Mouse (Mus musculus) hindbrain, embryonic 11.5 days (tissue): Measurements from ENCODE around the gene Mogs. TPM values are rescaled to one million over a fixed set of nuclear protein-coding genes. Genes with fewer than 3 reads are reported as not detected.
"Not testable (repeated sequence)": the region's sequence is repeated elsewhere in the genome, so short reads cannot be mapped to it uniquely, and the experiment has no call there.

Experiments
- ATAC-seq: fragments of 200-750 bp; cut with Nextera tagmentation; 2 replicates; pipeline ENCODE4 v1.8.0; 2017; ENCODE audit warnings: mild to moderate bottlenecking, moderate TSS enrichment, moderate library complexity; ENCODE audit not compliant: low FRiP score
- DNase-seq: peaks from one replicate; pipeline ENCODE4 v3.0.0-alpha.2; 2015; ENCODE audit warnings: low spot score
- H3K27ac ChIP-seq: fragments of 300-500 bp; sonication (generic); 2 replicates; pipeline ENCODE4 v1.5.1; 2014; ENCODE audit warnings: mild to moderate bottlenecking, low read depth, low read length
- H3K27me3 ChIP-seq: fragments of 300-500 bp; sonication (generic); 2 replicates; pipeline ENCODE4 v1.6.1; 2014; ENCODE audit warnings: mild to moderate bottlenecking, low read length, moderate library complexity, mixed read lengths; ENCODE audit not compliant: control insufficient read depth, insufficient read depth
- H3K36me3 ChIP-seq: fragments of 300-500 bp; sonication (generic); 2 replicates; pipeline ENCODE4 v1.6.1; 2014; ENCODE audit warnings: mild to moderate bottlenecking, low read length, moderate library complexity, mixed read lengths; ENCODE audit not compliant: control insufficient read depth, insufficient read depth
- H3K4me1 ChIP-seq: fragments of 300-500 bp; sonication (generic); replicated peaks from 2 replicates; pipeline ENCODE4 v1.6.1; 2014; ENCODE audit warnings: low read length, mixed read lengths; ENCODE audit not compliant: control insufficient read depth, insufficient read depth
- H3K4me2 ChIP-seq: fragments of 300-500 bp; sonication (generic); replicated peaks from 2 replicates; pipeline ENCODE4 v1.6.1; 2014; ENCODE audit warnings: mild to moderate bottlenecking, low read depth, low read length
- H3K4me3 ChIP-seq: fragments of 300-500 bp; sonication (generic); 2 replicates; pipeline ENCODE4 v1.5.1; 2014; ENCODE audit warnings: low read depth, low read length
- H3K9ac ChIP-seq: fragments of 300-500 bp; sonication (generic); 2 replicates; pipeline ENCODE4 v1.6.1; 2014; ENCODE audit warnings: low read depth, low read length
- H3K9me3 ChIP-seq: fragments of 300-500 bp; sonication (generic); 2 replicates; pipeline ENCODE4 v1.6.1; 2016; ENCODE audit warnings: low read length; ENCODE audit not compliant: control insufficient read depth
- WGBS: fragments of 180-500 bp; shearing (Covaris S2); extraction: QIAGEN DNeasy Blood & Tissue Kit; methylation state at CpG from one replicate; pipeline ENCODE4 v1.1.7; 2014; 5-methylcytosine and 5-hydroxymethylcytosine counted together
- polyA plus RNA-seq: library from polyadenylated mRNA; unstranded; fragments of >200 nt; fragmentation: Nextera tagmentation; extraction: Ambion mirVana; gene quantifications from 2 replicates; pipeline ENCODE4 v1.2.1, GENCODE M21; 2014

The Mogs gene
- polyA plus RNA-seq, 1 experiment from 2014 or later: 17.1 TPM

GRCm38 (mm10) chr6:83145209-83145608 is 29.9 kb downstream of the Mogs start:
- no peak overlapping the region for H3K27ac ChIP-seq
- no peak overlapping the region for H3K4me2 ChIP-seq
- peaks cover 8% of the 10 kb centered on the region for H3K4me1 ChIP-seq
- no peaks in the 10 kb centered on the region for H3K9me3 ChIP-seq
- H3K9ac ChIP-seq: no peak overlapping the region
- DNase-seq: no peak
- 89% methylated on average over 2 of the region's 2 CpGs for WGBS
- H3K36me3 ChIP-seq: 0 out of 2 replicates have a peak, but pooled peaks cover 2% of the 10 kb centered on the region
- H3K27me3 ChIP-seq: no peaks in the 10 kb centered on the region; the same call in 1 of the 2 replicates
- ATAC-seq: no peak
- no peak overlapping the region for H3K4me3 ChIP-seq

- H3K27ac ChIP-seq: no peak overlapping the region
These were observed 30.5 kb downstream of the Mogs start for GRCm38 (mm10) chr6:83145805-83146204.

DNA sequence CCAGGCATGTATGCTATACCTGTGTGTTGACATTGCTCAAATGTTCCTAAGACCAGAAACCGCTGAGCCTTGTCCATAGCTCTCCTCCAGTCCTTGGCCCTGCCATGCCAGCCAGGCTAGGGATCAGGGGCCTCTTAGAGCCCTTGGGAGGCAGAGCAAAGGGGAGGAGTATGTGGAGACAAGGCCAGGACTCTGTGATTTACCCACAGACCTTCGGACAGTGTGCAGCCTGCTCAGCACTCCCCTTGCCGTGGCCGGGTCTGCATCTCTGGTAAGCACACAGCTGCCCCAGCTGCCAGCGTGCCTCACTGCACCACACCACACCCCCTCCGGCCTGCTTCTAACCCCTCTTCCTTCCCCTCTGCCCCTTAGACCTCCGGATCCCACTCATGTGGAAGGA is 32.0 kb downstream of the Mogs start:
- 61% methylated on average over 7 of the region's 7 CpGs for WGBS
- H3K27ac ChIP-seq: no peak overlapping the region
- no peak for DNase-seq
- H3K4me3 ChIP-seq: no peak overlapping the region
- 0 out of 2 replicates have a peak, but pooled peaks cover 2% of the 10 kb centered on the region for H3K36me3 ChIP-seq
- peaks cover 5% of the 10 kb centered on the region for H3K4me1 ChIP-seq
- no peak overlapping the region for H3K4me2 ChIP-seq
- no peak overlapping the region for H3K9ac ChIP-seq
- no peaks in the 10 kb centered on the region for H3K9me3 ChIP-seq
- ATAC-seq: no peak
- H3K27me3 ChIP-seq: no peaks in the 10 kb centered on the region

More at GRCm38 (mm10) chr6:83145805-83146204, 30.5 kb downstream of the Mogs start:
- DNase-seq (no peak), ATAC-seq (no peak)
- WGBS: 75% methylated on average over 9 of the region's 9 CpGs
- H3K9ac ChIP-seq: no peak overlapping the region
- peaks cover 8% of the 10 kb centered on the region for H3K4me1 ChIP-seq
- H3K4me3 ChIP-seq: no peak overlapping the region
- H3K36me3 ChIP-seq: 0 out of 2 replicates have a peak, but pooled peaks cover 2% of the 10 kb centered on the region
- H3K27me3 ChIP-seq: no peaks in the 10 kb centered on the region; the same call in 1 of the 2 replicates
- H3K4me2 ChIP-seq: no peak overlapping the region
- H3K9me3 ChIP-seq: no peaks in the 10 kb centered on the region

DNA sequence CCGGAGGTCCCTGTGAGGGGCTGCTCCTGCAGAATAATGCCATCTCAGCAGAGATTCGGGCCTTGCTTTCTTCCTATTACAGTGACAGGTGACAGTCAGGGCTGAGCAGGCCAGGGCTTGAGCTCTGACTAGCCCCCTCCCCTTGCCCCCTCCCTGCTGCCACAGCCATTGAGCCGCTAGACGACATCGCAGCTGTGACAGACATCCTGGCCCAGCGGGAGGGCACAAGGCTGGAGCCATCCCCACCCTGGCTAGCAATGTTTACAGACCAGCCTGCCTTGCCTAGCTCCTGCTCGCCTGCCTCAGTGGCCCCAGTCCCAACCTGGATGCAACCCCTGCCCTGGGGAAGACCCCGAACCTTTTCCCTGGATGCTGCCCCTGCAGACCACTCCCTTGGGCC is 36.4 kb downstream of the Mogs start:
- no peak for ATAC-seq
- H3K27ac ChIP-seq: no peak overlapping the region

DNA sequence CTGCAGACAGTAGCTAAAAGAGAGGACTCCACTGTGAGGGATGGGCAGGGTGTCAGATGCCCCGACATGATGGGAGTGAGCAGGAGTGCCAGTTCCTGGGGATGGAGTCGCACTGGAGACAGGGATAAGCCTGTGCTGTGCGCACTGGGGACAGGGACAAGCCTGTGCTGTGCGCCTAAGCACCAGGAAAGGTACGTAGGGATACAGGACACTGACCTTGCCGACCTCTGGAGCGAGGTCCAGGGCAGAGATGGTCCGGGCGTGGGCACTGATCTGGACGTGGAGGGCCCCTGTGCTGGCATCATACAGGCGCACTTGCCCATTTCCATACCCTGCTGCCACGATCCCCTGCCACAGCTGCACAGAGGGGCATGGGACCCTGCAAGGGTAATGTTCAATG is 37.7 kb downstream of the Mogs start:
- ATAC-seq (no peak), DNase-seq (no peak)
- Histone ChIP-seq H3K4me2 (no peak overlapping the region), H3K4me1 (0 out of 2 replicates have a peak, but pooled peaks cover 8% of the 10 kb centered on the region), H3K27me3 (no peaks in the 10 kb centered on the region), H3K27ac (no peak overlapping the region), H3K9me3 (no peaks in the 10 kb centered on the region), H3K9ac (no peak overlapping the region), H3K36me3 (no peaks in the 10 kb centered on the region), H3K4me3 (no peak overlapping the region)
- 92% methylated on average over 12 of the region's 12 CpGs for WGBS

More for the DNA sequence above, 36.4 kb downstream of the Mogs start:
- Histone ChIP-seq H3K9ac (no peak overlapping the region), H3K36me3 (0 out of 2 replicates have a peak, but pooled peaks cover 2% of the 10 kb centered on the region), H3K4me3 (no peak overlapping the region), H3K9me3 (no peaks in the 10 kb centered on the region), H3K4me1 (0 out of 2 replicates have a peak, but pooled peaks cover 8% of the 10 kb centered on the region), H3K4me2 (no peak overlapping the region), H3K27me3 (no peaks in the 10 kb centered on the region)
- WGBS: 24% methylated on average over 8 of the region's 8 CpGs
- no peak for DNase-seq

DNA sequence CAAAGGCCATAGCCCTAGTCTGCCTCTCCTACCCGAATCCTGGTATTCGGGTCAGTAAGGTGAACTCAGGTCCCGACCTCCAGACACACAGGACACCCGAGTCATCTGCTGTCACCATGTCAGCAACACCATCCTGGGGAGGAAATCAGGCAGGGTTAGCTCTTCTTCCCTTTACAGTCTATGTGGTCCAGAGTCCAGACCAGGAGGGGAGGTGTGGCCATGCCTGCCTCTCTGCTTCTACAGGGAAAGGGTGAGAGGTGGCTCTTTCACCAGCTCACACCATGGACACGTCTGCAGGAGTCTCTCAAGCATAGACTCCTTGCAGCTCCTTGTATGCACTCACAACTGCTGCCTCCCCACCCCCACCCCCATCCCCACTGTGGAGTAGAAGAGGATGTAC is 38.2 kb downstream of the Mogs start:
- DNase-seq: no peak
- ATAC-seq: no peak
- Histone ChIP-seq H3K4me3 (no peak overlapping the region), H3K36me3 (no peaks in the 10 kb centered on the region), H3K4me2 (no peak overlapping the region), H3K27ac (no peak overlapping the region), H3K9ac (no peak overlapping the region), H3K9me3 (no peaks in the 10 kb centered on the region), H3K4me1 (0 out of 2 replicates have a peak, but pooled peaks cover 8% of the 10 kb centered on the region), H3K27me3 (no peaks in the 10 kb centered on the region)
- WGBS: 74% methylated on average over 5 of the region's 5 CpGs

GRCm38 (mm10) chr6:83155552-83156238 is 40.4 kb downstream of the Mogs start:
- H3K4me3 ChIP-seq: peak overlapping the region; percentile 51
- H3K36me3 ChIP-seq: no peaks in the 10 kb centered on the region
- ATAC-seq (peak; percentile 63), DNase-seq (no peak)
- H3K4me2 ChIP-seq: peak overlapping the region; percentile 76
- H3K4me1 ChIP-seq: 0 out of 2 replicates have a peak, but pooled peaks cover 8% of the 10 kb centered on the region
- WGBS: 8% methylated on average over 23 of the region's 23 CpGs
- H3K9ac ChIP-seq: peak overlapping the region; percentile 53
- H3K27me3 ChIP-seq: peaks cover 9% of the 10 kb centered on the region
- no peak overlapping the region for H3K27ac ChIP-seq
- H3K9me3 ChIP-seq: no peaks in the 10 kb centered on the region

GRCm38 (mm10) chr6:83156259-83156684 is 41.0 kb downstream of the Mogs start, which contains the start of the genes Wdr54 and 1700003E16Rik:
Gene Wdr54 (minus strand): TSS chr6:83156397.
Gene 1700003E16Rik (plus strand): TSS chr6:83156404.
- Histone ChIP-seq H3K9ac (peak within 1 kb of the TSS; percentile 53), H3K36me3 (no peaks in the 10 kb centered on the region), H3K27me3 (peaks cover 14% of the 10 kb centered on the region), H3K4me3 (peak within 1 kb of the TSS; percentile 51), H3K9me3 (no peaks in the 10 kb centered on the region), H3K4me1 (peaks cover 8% of the 10 kb centered on the region; the same call in 1 of the 2 replicates), H3K27ac (no peak within 1 kb of the TSS), H3K4me2 (peak within 1 kb of the TSS; percentile 76)
- ATAC-seq: peak; percentile 94
- WGBS: 1% methylated on average over 32 of the region's 32 CpGs
- peak; percentile 95 for DNase-seq

GRCm38 (mm10) chr6:83159456-83159855 is 44.2 kb downstream of the Mogs start:
- H3K27ac ChIP-seq, H3K9me3 ChIP-seq, ATAC-seq, H3K9ac ChIP-seq, H3K4me3 ChIP-seq, H3K36me3 ChIP-seq, H3K4me2 ChIP-seq: not testable (repeated sequence)
- Histone ChIP-seq H3K4me1 (peaks cover 11% of the 10 kb centered on the region; the same call in 1 of the 2 replicates), H3K27me3 (peaks cover 31% of the 10 kb centered on the region)
- WGBS: 42% methylated on average over 3 of the region's 3 CpGs
- peak; percentile 71 for DNase-seq
